In the genomic region with DNA sequence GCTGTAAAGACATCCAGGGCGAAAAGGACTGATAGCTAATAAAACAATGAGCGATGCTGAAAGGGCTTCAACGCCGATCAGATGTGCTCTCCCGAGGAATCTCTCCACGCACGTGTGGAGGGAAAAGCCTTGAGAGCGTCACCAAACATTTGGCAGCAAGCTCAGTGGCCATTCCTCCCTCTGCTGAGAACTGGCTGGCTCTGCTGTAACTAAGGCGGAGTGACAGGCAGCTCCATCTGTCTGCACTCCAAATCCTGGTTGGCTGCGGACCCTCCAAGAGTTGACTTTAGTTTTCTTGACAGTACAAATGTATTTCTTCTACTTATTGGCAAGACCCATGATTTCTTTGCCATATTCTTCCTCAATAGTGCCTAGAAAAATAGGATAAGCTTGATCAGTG, we compare ENCODE assay signal across 19 mouse cellular contexts.
A peak's percentile ranks its signal among the peaks of the same experiment; 100 is the strongest.
DNase-seq lines count a peak whose midpoint lies in the region; ATAC-seq and TF ChIP-seq lines count a peak whose summit lies in the region.
"Had no signal": no experiment of that assay in that cellular context is flagged by ENCODE, and none has a peak within 500 bp of the region (broad histone marks: within the 10 kb centered on the region; RNA-seq: fewer than 3 reads in every experiment).

No protein-coding gene starts in this region.

- peak; percentile 56 for DNase-seq in forebrain, embryonic 14.5 days (ENCODE audit: low spot score)
- DNase-seq in layer of hippocampus, adult 11-12 months (ENCODE audit: low spot score): peak; percentile 12
- no peak for DNase-seq in layer of hippocampus, adult 9-10 months (ENCODE audit: low spot score)
- DNase-seq in testis, postnatal 10 days (ENCODE audit: low spot score): no peak
- peak; percentile 11 for DNase-seq in skeletal muscle tissue, adult 2 months (ENCODE audit: low read depth, low spot score)
- no peak for DNase-seq in kidney, postnatal 14 days
- DNase-seq: cerebellum, adult 9-10 months; heart, adult 2 months; kidney, adult 18-20 months; kidney, postnatal 36 days; liver; lung, adult 2 months; midbrain, embryonic 14.5 days; thymus, postnatal 25 days had no signal

- TF ChIP-seq CTCF in testis, adult 2 months (IDR thresholded peaks at IDR 0.05; ENCODE audit: control insufficient read depth, insufficient read depth, insufficient replicate concordance, low read depth, low read length): no peak

- no peak overlapping the region for H3K4me3 ChIP-seq in forebrain, embryonic 14.5 days (ENCODE audit: low read depth, low read length)
- H3K4me3 ChIP-seq in forebrain, embryonic 12.5 days (replicated peaks): no peak overlapping the region
- peak overlapping the region; percentile 54 for H3K4me3 ChIP-seq in testis, adult 2 months (ENCODE audit: control insufficient read depth, low read depth, low read length)
- H3K4me3 ChIP-seq: embryonic facial prominence, embryonic 12.5 days; heart, adult 2 months had no signal

- no peaks in the 10 kb centered on the region for H3K36me3 ChIP-seq in forebrain, embryonic 14.5 days (ENCODE audit: control insufficient read depth, insufficient read depth, low read length)
- H3K36me3 ChIP-seq in forebrain, embryonic 12.5 days (replicated peaks): no peaks in the 10 kb centered on the region
- no peaks in the 10 kb centered on the region for H3K36me3 ChIP-seq in testis, adult 2 months (ENCODE audit: control insufficient read depth, insufficient read depth, low read length)
- H3K36me3 ChIP-seq: embryonic facial prominence, embryonic 12.5 days had no signal

- 77% methylated on average over 10 of the region's 10 CpGs for WGBS in forebrain, embryonic 14.5 days
- 86% methylated on average over 10 of the region's 10 CpGs for WGBS in forebrain, embryonic 12.5 days

- H3K27ac ChIP-seq in forebrain, embryonic 14.5 days (ENCODE audit: low read depth, low read length): no peak overlapping the region
- H3K27ac ChIP-seq in forebrain, embryonic 12.5 days: no peak overlapping the region
- no peak overlapping the region for H3K27ac ChIP-seq in testis, adult 2 months (ENCODE audit: control insufficient read depth, insufficient read depth, low read depth, low read length)
- H3K27ac ChIP-seq: embryonic facial prominence, embryonic 12.5 days; heart, adult 2 months; macrophage had no signal

- no peak overlapping the region for H3K9ac ChIP-seq in forebrain, embryonic 14.5 days (ENCODE audit: low read length)
- H3K9ac ChIP-seq in forebrain, embryonic 12.5 days: no peak overlapping the region
- H3K9ac ChIP-seq: embryonic facial prominence, embryonic 12.5 days had no signal

- peak; percentile 46; the same call in 1 of the 2 replicates for ATAC-seq in forebrain, embryonic 14.5 days
- no peak for ATAC-seq in forebrain, embryonic 12.5 days (ENCODE audit: low FRiP score)
- ATAC-seq: hindbrain, embryonic 16.5 days had no signal

- H3K4me1 ChIP-seq in forebrain, embryonic 14.5 days (ENCODE audit: control insufficient read depth, insufficient read depth, low read length): no peaks in the 10 kb centered on the region
- H3K4me1 ChIP-seq in forebrain, embryonic 12.5 days: no peaks in the 10 kb centered on the region
- H3K4me1 ChIP-seq in testis, adult 2 months (ENCODE audit: control insufficient read depth, insufficient read depth, low read length): no peaks in the 10 kb centered on the region

- no peaks in the 10 kb centered on the region for H3K27me3 ChIP-seq in forebrain, embryonic 14.5 days (replicated peaks; ENCODE audit: control insufficient read depth, insufficient read depth, low read length)
- H3K27me3 ChIP-seq in forebrain, embryonic 12.5 days: no peaks in the 10 kb centered on the region
- H3K27me3 ChIP-seq in testis, adult 2 months (ENCODE audit: control insufficient read depth, insufficient read depth, low read length): no peaks in the 10 kb centered on the region
- H3K27me3 ChIP-seq: embryonic facial prominence, embryonic 12.5 days had no signal

- no peak overlapping the region for H3K4me2 ChIP-seq in forebrain, embryonic 14.5 days (ENCODE audit: low read length)
- no peak overlapping the region for H3K4me2 ChIP-seq in forebrain, embryonic 12.5 days
- H3K4me2 ChIP-seq: embryonic facial prominence, embryonic 12.5 days had no signal

- TF ChIP-seq POLR2A in testis, adult 2 months (IDR thresholded peaks at IDR 0.05; ENCODE audit: control insufficient read depth, low read depth, low read length): no peak

- H3K9me3 ChIP-seq in forebrain, embryonic 14.5 days (replicated peaks; ENCODE audit: control insufficient read depth, low read length): no peaks in the 10 kb centered on the region
- no peaks in the 10 kb centered on the region for H3K9me3 ChIP-seq in forebrain, embryonic 12.5 days
- H3K9me3 ChIP-seq: embryonic facial prominence, embryonic 12.5 days had no signal

Comparison
In these comparisons a context has a peak if more than half of its experiments do, and no peak if none do; other contexts are left out.
1. DNase-seq: peak in forebrain, embryonic 14.5 days (single experiment), layer of hippocampus, adult 11-12 months (single experiment) and skeletal muscle tissue, adult 2 months (single experiment); none in layer of hippocampus, adult 9-10 months (single experiment), testis, postnatal 10 days (single experiment) and kidney, postnatal 14 days (single experiment).